Mouse (Mus musculus): ENCODE measurements around the gene Dag1. TPM values are rescaled to one million over a fixed set of nuclear protein-coding genes. Genes with fewer than 3 reads are reported as not detected.
"Not testable (repeated sequence)": the region's sequence is repeated elsewhere in the genome, so short reads cannot be mapped to it uniquely, and the experiment has no call there.

Dag1 gene
- polyA plus RNA-seq, 1 experiment from 2014 or later = 64.2 TPM

DNA sequence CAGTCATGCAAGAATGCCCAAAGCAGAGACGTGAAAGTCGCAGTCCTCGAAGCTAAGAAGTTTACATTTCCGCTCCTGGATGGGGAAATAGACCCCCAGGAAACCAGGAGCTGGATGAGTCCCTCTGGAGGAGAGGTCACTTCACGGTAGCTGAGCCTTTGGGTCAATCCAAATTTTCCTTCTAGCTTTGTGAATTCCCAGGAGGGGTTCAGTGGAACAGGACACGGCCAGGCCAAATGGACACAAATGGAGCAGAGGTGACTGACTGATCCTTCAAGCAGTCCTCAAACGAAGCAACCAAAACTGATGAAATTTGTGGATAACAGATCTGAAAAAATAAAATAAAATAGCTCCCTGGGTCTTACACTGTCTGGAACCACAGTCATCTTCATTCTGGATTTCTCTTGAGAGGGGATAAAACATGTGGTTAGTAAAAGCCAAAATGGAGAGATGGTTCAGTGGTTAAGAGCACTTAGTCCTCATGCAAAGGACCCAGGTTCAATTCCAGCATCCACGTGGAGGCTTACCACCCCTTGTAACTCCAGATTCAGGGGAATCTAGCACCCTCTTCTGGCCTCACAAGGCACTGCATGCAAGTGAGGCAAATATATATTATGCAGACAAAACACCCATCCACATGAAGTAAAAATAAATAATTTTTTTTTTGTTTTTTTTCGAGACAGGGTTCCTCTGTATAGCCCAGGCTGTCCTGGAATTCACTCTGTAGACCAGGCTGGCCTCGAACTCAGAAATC is 15.1 kb upstream of the Dag1 start:
- H3K36me3 ChIP-seq (ENCODE audit: control insufficient read depth, insufficient read depth, low read length) = no peaks in the 10 kb centered on the region
- no peak overlapping the region for H3K4me2 ChIP-seq (ENCODE audit: low read length)
- no peak overlapping the region for H3K27ac ChIP-seq (replicated peaks; ENCODE audit: low read depth, low read length)
- WGBS = 62% methylated on average over 10 of the region's 10 CpGs
- no peak for ATAC-seq (ENCODE audit: low FRiP score, low TSS enrichment)
- H3K4me3 ChIP-seq (replicated peaks; ENCODE audit: low read depth, low read length) = no peak overlapping the region
- peak; percentile 42 for DNase-seq
- no peaks in the 10 kb centered on the region for H3K4me1 ChIP-seq (ENCODE audit: control insufficient read depth, insufficient read depth, low read length)
- H3K27me3 ChIP-seq (ENCODE audit: control insufficient read depth, insufficient read depth, low read length) = no peaks in the 10 kb centered on the region
- H3K9me3 ChIP-seq (ENCODE audit: control insufficient read depth, low read length) = no peaks in the 10 kb centered on the region
- H3K9ac ChIP-seq (replicated peaks; ENCODE audit: low read length) = no peak overlapping the region

DNA sequence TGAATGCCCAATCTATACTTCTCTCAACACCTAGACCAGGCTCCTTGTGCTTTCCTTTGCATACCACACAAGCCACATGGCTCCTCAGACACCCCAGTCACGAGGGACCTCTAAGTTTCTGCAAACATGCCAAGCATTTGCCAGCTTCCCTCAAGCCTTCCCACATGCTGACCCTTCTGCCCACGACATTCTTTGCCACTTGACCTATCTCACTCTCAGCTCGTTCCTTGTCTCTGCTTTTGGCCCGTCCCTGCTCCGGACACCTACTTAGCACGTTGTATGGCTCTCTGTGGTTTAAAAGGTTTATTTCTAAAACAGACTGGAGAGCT is 11.5 kb upstream of the Dag1 start:
- Histone ChIP-seq H3K4me3 (replicated peaks; ENCODE audit: low read depth, low read length) (no peak overlapping the region), H3K9ac (replicated peaks; ENCODE audit: low read length) (no peak overlapping the region), H3K36me3 (ENCODE audit: control insufficient read depth, insufficient read depth, low read length) (no peaks in the 10 kb centered on the region), H3K4me1 (ENCODE audit: control insufficient read depth, insufficient read depth, low read length) (no peaks in the 10 kb centered on the region), H3K9me3 (ENCODE audit: control insufficient read depth, low read length) (no peaks in the 10 kb centered on the region), H3K4me2 (ENCODE audit: low read length) (no peak overlapping the region), H3K27me3 (ENCODE audit: control insufficient read depth, insufficient read depth, low read length) (no peaks in the 10 kb centered on the region), H3K27ac (replicated peaks; ENCODE audit: low read depth, low read length) (no peak overlapping the region)
- DNase-seq = no peak
- ATAC-seq (ENCODE audit: low FRiP score, low TSS enrichment) = no peak
- WGBS = 74% methylated on average over 6 of the region's 6 CpGs

DNA sequence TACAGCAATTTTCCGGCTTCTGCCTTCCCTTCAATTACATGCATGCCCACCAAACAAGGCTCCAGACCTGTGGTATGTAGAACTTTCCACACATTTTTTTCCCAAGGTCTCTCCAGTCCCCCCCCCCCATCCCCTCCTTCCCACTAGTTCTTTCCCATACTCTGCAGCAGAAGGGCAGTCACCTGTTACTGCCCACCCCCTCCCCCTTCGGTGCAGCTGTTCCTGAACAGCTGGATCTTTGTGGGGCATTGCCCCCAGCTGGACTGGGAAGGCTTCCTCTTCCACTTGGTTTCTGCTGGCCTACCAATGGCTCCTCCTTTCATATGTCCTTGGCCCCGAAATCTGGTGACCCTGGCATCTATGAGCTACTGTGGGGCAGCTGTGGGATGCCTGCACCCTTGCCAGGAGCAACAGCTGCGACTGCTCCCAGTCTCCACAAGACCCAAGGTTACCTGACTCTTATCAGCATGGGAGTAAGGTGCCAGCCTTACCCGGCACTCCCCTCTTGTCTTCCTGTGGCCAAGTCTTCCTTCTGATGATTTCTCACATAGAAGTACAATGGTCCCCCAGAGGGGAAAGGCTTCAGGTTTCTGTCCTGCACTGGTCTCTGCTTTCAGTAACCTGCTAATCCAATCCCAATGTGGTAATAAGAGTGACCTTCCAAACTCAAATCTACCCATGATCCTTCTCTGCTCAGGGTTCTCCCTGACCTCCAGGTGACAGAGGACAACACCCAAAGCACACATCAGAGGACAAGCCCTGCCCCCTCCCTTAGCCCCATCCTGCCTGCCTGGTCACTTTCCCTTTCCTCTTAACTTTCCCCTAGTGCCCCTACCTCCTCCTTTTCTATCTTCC is 10.9 kb upstream of the Dag1 start:
- Histone ChIP-seq H3K4me2 (ENCODE audit: low read length) (no peak overlapping the region), H3K27me3 (ENCODE audit: control insufficient read depth, insufficient read depth, low read length) (no peaks in the 10 kb centered on the region), H3K4me1 (ENCODE audit: control insufficient read depth, insufficient read depth, low read length) (no peaks in the 10 kb centered on the region), H3K9me3 (ENCODE audit: control insufficient read depth, low read length) (no peaks in the 10 kb centered on the region), H3K9ac (replicated peaks; ENCODE audit: low read length) (no peak overlapping the region), H3K36me3 (ENCODE audit: control insufficient read depth, insufficient read depth, low read length) (no peaks in the 10 kb centered on the region), H3K27ac (replicated peaks; ENCODE audit: low read depth, low read length) (no peak overlapping the region), H3K4me3 (replicated peaks; ENCODE audit: low read depth, low read length) (no peak overlapping the region)
- DNase-seq = no peak
- ATAC-seq (ENCODE audit: low FRiP score, low TSS enrichment) = no peak
- 81% methylated on average over 5 of the region's 5 CpGs for WGBS

- WGBS = 66% methylated on average over 4 of the region's 4 CpGs
- Histone ChIP-seq H3K4me3 (replicated peaks; ENCODE audit: low read depth, low read length) (no peak overlapping the region), H3K4me2 (ENCODE audit: low read length) (no peak overlapping the region), H3K27ac (replicated peaks; ENCODE audit: low read depth, low read length) (no peak overlapping the region), H3K27me3 (ENCODE audit: control insufficient read depth, insufficient read depth, low read length) (no peaks in the 10 kb centered on the region), H3K9ac (replicated peaks; ENCODE audit: low read length) (no peak overlapping the region), H3K4me1 (ENCODE audit: control insufficient read depth, insufficient read depth, low read length) (no peaks in the 10 kb centered on the region), H3K9me3 (ENCODE audit: control insufficient read depth, low read length) (no peaks in the 10 kb centered on the region), H3K36me3 (ENCODE audit: control insufficient read depth, insufficient read depth, low read length) (no peaks in the 10 kb centered on the region)
- ATAC-seq (ENCODE audit: low FRiP score, low TSS enrichment) = no peak
- no peak for DNase-seq
Measured at GRCm38 (mm10) chr9:108273485-108273884, 9.7 kb upstream of the Dag1 start.

- no peak overlapping the region for H3K4me3 ChIP-seq (replicated peaks; ENCODE audit: low read depth, low read length)
- H3K27me3 ChIP-seq (ENCODE audit: control insufficient read depth, insufficient read depth, low read length) = no peaks in the 10 kb centered on the region
- no peak overlapping the region for H3K9ac ChIP-seq (replicated peaks; ENCODE audit: low read length)
- no peak overlapping the region for H3K4me2 ChIP-seq (ENCODE audit: low read length)
- no peaks in the 10 kb centered on the region for H3K9me3 ChIP-seq (ENCODE audit: control insufficient read depth, low read length)
- H3K27ac ChIP-seq (replicated peaks; ENCODE audit: low read depth, low read length) = no peak overlapping the region
- no peaks in the 10 kb centered on the region for H3K4me1 ChIP-seq (ENCODE audit: control insufficient read depth, insufficient read depth, low read length)
- DNase-seq (no peak), ATAC-seq (ENCODE audit: low FRiP score, low TSS enrichment) (no peak)
- H3K36me3 ChIP-seq (ENCODE audit: control insufficient read depth, insufficient read depth, low read length) = no peaks in the 10 kb centered on the region
- 70% methylated on average over 5 of the region's 5 CpGs for WGBS
Measured at GRCm38 (mm10) chr9:108272691-108273090, 8.9 kb upstream of the Dag1 start.

- H3K27ac ChIP-seq (replicated peaks; ENCODE audit: low read depth, low read length) = no peak overlapping the region
- no peaks in the 10 kb centered on the region for H3K9me3 ChIP-seq (ENCODE audit: control insufficient read depth, low read length)
- no peak overlapping the region for H3K4me2 ChIP-seq (ENCODE audit: low read length)
- no peaks in the 10 kb centered on the region for H3K36me3 ChIP-seq (ENCODE audit: control insufficient read depth, insufficient read depth, low read length)
- ATAC-seq (ENCODE audit: low FRiP score, low TSS enrichment) (no peak), DNase-seq (no peak)
- H3K27me3 ChIP-seq (ENCODE audit: control insufficient read depth, insufficient read depth, low read length) = no peaks in the 10 kb centered on the region
- H3K4me3 ChIP-seq (replicated peaks; ENCODE audit: low read depth, low read length) = no peak overlapping the region
- WGBS = 56% methylated on average over 2 of the region's 2 CpGs
- no peak overlapping the region; the same call in 1 of the 2 replicates for H3K9ac ChIP-seq (replicated peaks; ENCODE audit: low read length)
- H3K4me1 ChIP-seq (ENCODE audit: control insufficient read depth, insufficient read depth, low read length) = no peaks in the 10 kb centered on the region
Measured at GRCm38 (mm10) chr9:108271941-108272340, 8.2 kb upstream of the Dag1 start.

DNA sequence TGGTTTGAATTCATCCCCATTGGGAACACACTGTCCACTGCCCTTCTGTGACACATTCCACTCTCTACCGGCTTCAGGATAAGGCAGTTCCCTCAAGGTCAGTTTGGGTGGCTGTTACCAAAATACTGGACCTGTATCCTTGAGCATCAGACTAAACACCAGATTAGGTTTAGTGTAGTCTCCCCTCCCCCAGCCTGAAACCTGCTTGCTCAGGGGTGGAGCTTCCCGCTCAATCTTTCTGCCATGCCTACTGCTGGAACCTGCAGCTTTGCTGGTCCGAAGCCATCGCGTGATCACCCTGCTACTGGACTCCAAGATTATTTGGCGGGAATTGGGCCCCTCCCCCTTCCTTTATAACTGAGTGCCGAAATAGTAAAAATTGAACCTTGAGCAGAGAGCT is 4.9 kb upstream of the Dag1 start:
- ATAC-seq (ENCODE audit: low FRiP score, low TSS enrichment) = not testable (repeated sequence)
- WGBS = 89% methylated on average over 6 of the region's 7 CpGs

DNA sequence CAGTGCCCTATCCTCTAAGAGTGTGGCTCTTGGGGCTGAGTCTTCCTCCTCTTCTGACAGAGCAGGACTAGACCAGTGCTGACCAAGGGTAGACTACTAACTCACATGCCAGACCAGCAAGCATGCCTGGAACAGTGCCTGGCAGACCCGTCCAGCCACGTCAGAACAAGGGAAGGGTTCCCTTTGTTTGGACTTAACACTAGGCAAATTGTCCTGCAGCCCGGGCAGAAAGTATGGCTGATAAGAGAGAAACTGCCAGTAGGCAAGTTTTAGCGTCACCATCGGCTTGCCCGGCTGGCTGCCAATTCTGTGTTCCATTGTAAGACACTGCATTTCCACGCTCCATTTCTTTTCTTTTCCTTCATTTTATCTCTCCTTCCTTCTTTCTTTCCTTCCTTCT is 3.9 kb upstream of the Dag1 start:
- no peak overlapping the region for H3K27ac ChIP-seq (replicated peaks; ENCODE audit: low read depth, low read length)
- peaks cover 2% of the 10 kb centered on the region for H3K4me1 ChIP-seq (ENCODE audit: control insufficient read depth, insufficient read depth, low read length)
- H3K9me3 ChIP-seq (ENCODE audit: control insufficient read depth, low read length) = no peaks in the 10 kb centered on the region
- H3K9ac ChIP-seq (replicated peaks; ENCODE audit: low read length) = no peak overlapping the region
- 88% methylated on average over 7 of the region's 7 CpGs for WGBS
- H3K4me3 ChIP-seq (replicated peaks; ENCODE audit: low read depth, low read length) = no peak overlapping the region
- no peak for DNase-seq
- H3K27me3 ChIP-seq (ENCODE audit: control insufficient read depth, insufficient read depth, low read length) = no peaks in the 10 kb centered on the region
- H3K4me2 ChIP-seq (ENCODE audit: low read length) = no peak overlapping the region
- ATAC-seq (ENCODE audit: low FRiP score, low TSS enrichment) = no peak
- H3K36me3 ChIP-seq (ENCODE audit: control insufficient read depth, insufficient read depth, low read length) = no peaks in the 10 kb centered on the region

More for the DNA sequence above, 4.9 kb upstream of the Dag1 start:
- not testable (repeated sequence) for H3K9ac ChIP-seq (replicated peaks; ENCODE audit: low read length); H3K4me2 ChIP-seq (ENCODE audit: low read length); DNase-seq; H3K4me1 ChIP-seq (ENCODE audit: control insufficient read depth, insufficient read depth, low read length); H3K4me3 ChIP-seq (replicated peaks; ENCODE audit: low read depth, low read length); H3K27ac ChIP-seq (replicated peaks; ENCODE audit: low read depth, low read length); H3K9me3 ChIP-seq (ENCODE audit: control insufficient read depth, low read length); H3K36me3 ChIP-seq (ENCODE audit: control insufficient read depth, insufficient read depth, low read length); H3K27me3 ChIP-seq (ENCODE audit: control insufficient read depth, insufficient read depth, low read length)

Measured in midbrain, embryonic 14.5 days (tissue).